Mouse (Mus musculus): Measurements from ENCODE around the gene Sv2b.

Sv2b gene

DNA sequence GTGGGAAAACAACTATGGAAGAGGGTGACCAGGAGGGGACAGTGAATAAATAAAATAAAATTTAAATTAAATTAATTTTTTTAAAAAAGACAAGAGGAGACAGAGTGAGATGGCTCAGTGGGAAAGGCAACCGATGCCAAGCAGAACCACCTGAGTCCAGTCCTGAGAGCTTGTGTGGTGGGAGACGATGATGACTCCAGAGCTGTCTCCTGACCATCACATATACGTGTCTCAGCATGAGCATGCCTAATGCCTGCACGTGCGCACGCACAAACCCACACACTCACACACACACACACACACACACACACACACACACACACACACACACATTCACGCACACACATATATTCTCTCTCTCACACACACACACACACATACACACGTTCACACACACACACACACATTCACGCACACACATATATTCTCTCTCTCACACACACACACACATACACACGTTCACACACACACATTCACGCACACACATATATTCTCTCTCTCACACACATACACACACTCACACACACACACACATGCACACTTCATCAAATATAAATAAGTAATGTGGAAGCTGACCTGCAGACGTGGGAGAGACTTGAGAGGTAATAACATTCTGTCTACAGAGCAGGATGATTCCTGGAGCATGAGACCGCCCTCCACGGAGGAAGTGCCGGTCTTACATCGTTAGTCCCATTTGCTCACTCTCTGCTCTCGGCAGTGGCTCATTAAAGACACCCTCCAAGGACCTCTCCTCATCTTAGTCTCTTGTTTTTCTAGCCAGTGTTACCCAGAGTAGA is 206.3 kb downstream of the Sv2b start:
- DNase-seq (ENCODE audit: low spot score in 2 of 2) = no peak

DNA sequence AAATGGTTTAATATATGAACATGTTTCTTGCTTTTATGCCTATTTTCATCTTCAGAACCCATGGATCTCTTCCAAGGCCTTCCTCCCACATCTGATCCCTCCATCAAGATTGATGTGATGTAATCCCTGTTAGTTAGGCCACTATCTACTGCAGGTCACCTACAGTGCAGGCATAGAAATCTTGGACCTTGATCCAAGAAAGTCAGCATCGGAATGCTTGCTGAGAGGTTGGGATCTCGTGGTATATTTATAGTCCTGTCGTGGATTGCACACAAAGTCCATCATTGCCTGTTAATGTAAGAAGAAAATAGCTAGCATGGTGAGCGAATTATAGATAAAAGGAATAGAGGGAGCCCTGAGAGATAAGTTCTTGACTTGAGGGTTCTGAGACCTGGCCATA is 223.6 kb downstream of the Sv2b start:
- no peak for DNase-seq (ENCODE audit: low spot score in 2 of 2)

DNA sequence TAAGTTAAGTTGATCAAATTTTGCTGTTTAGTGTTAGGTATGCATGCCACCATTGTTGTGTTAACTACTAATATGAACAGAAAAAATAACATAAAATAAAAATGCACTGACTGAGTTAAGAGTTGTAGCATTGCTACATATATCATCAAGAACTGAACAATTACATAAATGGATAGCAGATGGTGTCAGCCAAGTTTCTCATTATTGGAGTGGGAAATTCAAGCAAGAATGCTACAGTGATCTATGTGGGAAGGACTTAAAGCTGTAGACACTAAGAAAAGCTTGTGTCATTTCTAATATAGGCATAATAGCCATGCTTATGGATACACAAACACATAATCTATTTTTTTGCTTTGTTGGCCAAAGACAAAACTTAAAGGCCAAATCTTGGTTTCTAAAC is 228.9 kb downstream of the Sv2b start:
- DNase-seq (ENCODE audit: low spot score in 2 of 2) = no peak

DNA sequence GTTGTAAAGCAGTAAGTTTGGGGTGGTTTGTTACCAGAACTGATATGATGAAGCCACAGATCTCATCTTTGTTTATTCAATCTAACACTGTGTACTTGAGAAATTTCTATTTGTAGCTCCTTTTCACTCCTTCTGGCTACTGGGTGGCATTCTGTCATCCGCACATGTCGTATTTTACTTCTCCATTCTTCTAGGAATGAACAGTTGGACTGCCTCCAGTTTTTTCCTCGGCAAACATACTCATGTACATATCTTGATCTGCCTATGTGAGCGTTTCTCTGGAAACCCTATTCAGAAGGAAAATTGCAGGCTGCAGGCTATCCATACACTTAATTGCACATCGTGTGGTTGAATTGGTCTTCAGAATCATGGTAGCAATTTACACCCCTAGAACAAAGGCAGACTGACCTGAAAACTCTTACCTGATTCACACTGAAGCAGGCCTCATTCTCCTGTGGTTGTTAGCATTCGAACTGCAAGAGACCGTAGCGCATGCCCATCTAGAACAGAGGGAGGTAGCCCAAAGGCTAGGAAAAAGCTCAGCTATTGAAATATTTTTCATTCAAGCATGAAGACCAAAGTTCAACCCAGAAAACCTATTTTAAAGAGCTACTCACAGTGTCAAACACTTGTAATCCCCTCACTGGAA is 231.4 kb downstream of the Sv2b start:
- DNase-seq (ENCODE audit: low spot score in 2 of 2) = no peak
